Mouse (Mus musculus) B cell, adult 67 days (primary cell): ENCODE measurements around the gene Serpina3k. TPM values are rescaled to one million over a fixed set of nuclear protein-coding genes. Genes with fewer than 3 reads are reported as not detected.

Experiments
- total RNA-seq, 2 experiments: library from RNA; stranded (reverse); gene quantifications; 4 replicates each; pipeline ENCODE4 v1.2.4; 2023

Gene Serpina3k
- not detected for total RNA-seq

DNA sequence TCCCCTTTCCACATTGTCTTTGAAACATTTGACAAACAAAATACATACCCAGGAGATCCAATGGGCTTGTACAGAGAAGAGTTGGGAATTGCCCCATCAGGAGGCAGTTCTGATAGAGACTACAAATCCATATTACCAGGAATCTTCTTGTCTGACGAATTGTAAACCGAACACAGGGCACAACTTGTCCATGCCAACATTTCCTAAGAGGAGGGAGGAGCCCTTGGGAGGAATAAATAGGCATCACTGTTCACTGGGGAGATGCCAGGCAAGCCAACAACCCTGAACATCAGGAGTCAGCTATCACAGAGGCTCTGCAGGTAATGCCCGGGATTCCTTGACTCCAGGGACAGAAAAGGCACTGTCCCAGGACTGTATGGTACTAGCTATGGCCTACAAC, at the start of gene Serpina3k, which contains the start of gene Serpina3m:
Gene Serpina3k, plus strand, starts transcription at position 261 of the 400 bp plus-strand sequence.
Gene Serpina3m, plus strand, starts transcription at position 261 of the 400 bp plus-strand sequence.

DNA sequence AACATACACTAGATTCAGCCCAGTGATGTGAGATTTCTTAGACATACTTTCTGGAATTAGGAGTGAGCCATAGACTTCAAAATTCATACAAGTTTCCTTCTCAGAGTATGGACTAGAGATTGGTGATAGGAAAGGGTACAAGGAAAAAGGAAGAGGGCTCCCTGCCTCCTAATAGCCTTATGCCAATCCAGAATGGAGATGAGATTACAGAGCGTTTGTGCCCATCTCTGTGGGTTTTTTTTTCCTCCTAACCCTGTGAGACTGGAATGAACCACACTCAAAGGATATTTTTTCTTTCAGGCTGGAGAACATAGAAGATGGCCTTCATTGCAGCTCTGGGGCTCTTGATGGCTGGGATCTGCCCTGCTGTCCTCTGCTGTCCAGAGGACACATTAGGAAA, 24.0 kb upstream of the Serpina3k start, which contains the start of gene Serpina3j:
Gene Serpina3j, plus strand, starts transcription at position 301 of the 400 bp plus-strand sequence.

Other genes starting within 250 kb of the Serpina3k start
- gene Serpina5, start 237.4 kb upstream of the Serpina3k start, total RNA-seq, result not detected
- gene Serpina3a, start 225.8 kb upstream of the Serpina3k start, total RNA-seq, result not detected
- gene Serpina3b, start 210.5 kb upstream of the Serpina3k start, total RNA-seq, result not detected
- gene Serpina3c, start 184.6 kb upstream of the Serpina3k start, total RNA-seq, result not detected
- 1 to 10 TPM; 4.5 to 5.9 TPM for gene Serpina3f, start 123.9 kb upstream of the Serpina3k start, total RNA-seq
- 100 to 1,000 TPM in 1 of 2 experiments, 10 to 100 TPM in 1; 73.0 to 106 TPM for gene Serpina3g, start 102.2 kb upstream of the Serpina3k start, total RNA-seq
- 1 to 10 TPM in 1 of 2 experiments, not detected in 1; 2.7 TPM for gene Serpina3i, start 75.4 kb upstream of the Serpina3k start, total RNA-seq
- not detected for gene Serpina3j, start 23.9 kb upstream of the Serpina3k start, total RNA-seq
- gene Serpina3m, start within 50 bp of the Serpina3k start, total RNA-seq, result not detected
- under 1 TPM in 1 of 2 experiments, not detected in 1; 0.26 TPM for gene Serpina3n, start 68.2 kb downstream of the Serpina3k start, total RNA-seq
- gene Gsc, start 134.8 kb downstream of the Serpina3k start, total RNA-seq, result not detected